Mouse (Mus musculus) frontal cortex, adult 2 months (tissue): ENCODE data around the gene Sigirr. TPM values are rescaled to one million over a fixed set of nuclear protein-coding genes. Genes with fewer than 3 reads are reported as not detected.
A peak's percentile ranks its signal among the peaks of the same experiment; 100 is the strongest.

Experiments
- DNase-seq, 2 experiments: peaks; one replicate each; pipeline ENCODE4 v3.0.0; 2022; ENCODE audit warnings: low spot score in 1 of 2; ENCODE audit errors: extremely low spot score in 1 of 2
- polyA plus RNA-seq: library from polyadenylated mRNA; depleted of rRNA; stranded (reverse); fragments of >200 nt; gene quantifications from 2 replicates; pipeline ENCODE4 v1.2.3, GENCODE M21; 2012

Gene Sigirr
- polyA plus RNA-seq, 1 experiment, result 4.0 TPM

GRCm38 (mm10) chr7:141097177-141097576, 3.2 kb downstream of the Sigirr start:
- no peak for DNase-seq

- no peak for DNase-seq
Observed at GRCm38 (mm10) chr7:141096649-141097056, 3.7 kb downstream of the Sigirr start.

- no peak for DNase-seq
Observed at GRCm38 (mm10) chr7:141096021-141096420, 4.4 kb downstream of the Sigirr start.

GRCm38 (mm10) chr7:141094487-141095205, 5.7 kb downstream of the Sigirr start:
- no peak for DNase-seq

- DNase-seq, result no peak
Observed at GRCm38 (mm10) chr7:141093950-141094349, 6.4 kb downstream of the Sigirr start.

- DNase-seq, result peak in 1 of 2 experiments; percentile 53
Observed at GRCm38 (mm10) chr7:141092051-141092735, 8.2 kb downstream of the Sigirr start.

- no peak for DNase-seq
Observed at GRCm38 (mm10) chr7:141090228-141090627, 10.1 kb downstream of the Sigirr start.

- no peak for DNase-seq
Observed at GRCm38 (mm10) chr7:141088473-141088872, 11.9 kb downstream of the Sigirr start.

- no peak for DNase-seq
Observed at GRCm38 (mm10) chr7:141087894-141088293, 12.5 kb downstream of the Sigirr start.

- DNase-seq, result no peak
Observed at GRCm38 (mm10) chr7:141079481-141080449, 20.6 kb downstream of the Sigirr start.

GRCm38 (mm10) chr7:141078876-141079275, 21.5 kb downstream of the Sigirr start:
- no peak for DNase-seq

- DNase-seq, result no peak
Observed at GRCm38 (mm10) chr7:141077841-141078240, 22.5 kb downstream of the Sigirr start, which contains the start of gene Pkp3. Gene Pkp3 (plus strand): TSS chr7:141078218.

- DNase-seq, result peak in 1 of 2 experiments; percentile 45
Observed at GRCm38 (mm10) chr7:141073782-141074181, 26.6 kb downstream of the Sigirr start.

- peak in 1 of 2 experiments; percentile 55 for DNase-seq
Observed at GRCm38 (mm10) chr7:141072017-141072745, 28.2 kb downstream of the Sigirr start.

GRCm38 (mm10) chr7:141070058-141070862, 30.1 kb downstream of the Sigirr start:
- DNase-seq, result peak in 1 of 2 experiments; percentile 91

- no peak for DNase-seq
Observed at GRCm38 (mm10) chr7:141068351-141068750, 32.0 kb downstream of the Sigirr start.

GRCm38 (mm10) chr7:141064576-141064975, 35.8 kb downstream of the Sigirr start:
- DNase-seq, result no peak

GRCm38 (mm10) chr7:141064175-141064574, 36.2 kb downstream of the Sigirr start:
- DNase-seq, result no peak

- DNase-seq, result peak in 1 of 2 experiments; percentile 48
Observed at GRCm38 (mm10) chr7:141063353-141063752, 37.0 kb downstream of the Sigirr start.
